ENCODE assay signal across 8 mouse cellular contexts in the genomic region with DNA sequence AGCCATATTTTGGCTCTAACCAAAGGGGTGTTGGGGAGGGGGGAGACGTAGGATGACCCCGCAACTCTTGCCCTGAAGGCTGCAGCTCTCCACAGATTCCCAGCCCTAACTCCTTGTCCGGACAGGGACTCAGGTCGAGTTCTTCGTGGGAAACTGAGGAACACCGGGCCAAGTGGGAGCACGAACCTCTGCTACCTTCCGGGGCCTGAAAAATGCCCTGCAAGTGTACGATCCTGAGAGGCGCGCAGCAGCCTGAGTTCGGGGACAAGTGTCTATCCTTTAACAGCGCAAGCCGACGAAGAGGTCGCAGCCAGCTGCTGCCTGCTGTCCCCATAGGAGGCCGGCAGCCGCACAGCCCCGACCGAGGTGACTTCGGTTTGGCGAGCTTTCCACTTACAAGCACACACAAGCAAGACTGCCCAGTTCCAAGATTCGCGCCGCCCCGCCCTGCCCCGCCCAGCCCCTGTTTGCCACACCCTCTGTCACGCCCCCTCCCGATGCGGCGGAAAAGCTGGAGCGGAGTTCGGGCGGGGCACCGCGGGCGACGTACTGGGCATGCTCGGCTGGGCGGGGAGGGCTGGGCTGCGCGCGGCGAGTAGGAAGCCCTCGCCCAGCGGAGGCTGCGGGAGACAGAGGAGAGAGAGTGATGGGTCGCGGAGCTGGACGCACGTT. TPM values are rescaled to one million over a fixed set of nuclear protein-coding genes. Genes with fewer than 3 reads are reported as not detected.
DNase-seq lines count a peak whose midpoint lies in the region; ATAC-seq lines count a peak whose summit lies in the region.

No protein-coding gene starts in this region.

- H3K27me3 ChIP-seq in hindbrain, embryonic 15.5 days, result no peaks in the 10 kb centered on the region

- H3K9me3 ChIP-seq in hindbrain, embryonic 15.5 days, result no peaks in the 10 kb centered on the region

- H3K27ac ChIP-seq in hindbrain, embryonic 15.5 days (replicated peaks), result peak overlapping the region; percentile 89

- peak; percentile 92 for ATAC-seq in hindbrain, embryonic 15.5 days (ENCODE audit: low FRiP score, low read depth)

- H3K36me3 ChIP-seq in hindbrain, embryonic 15.5 days, result no peaks in the 10 kb centered on the region

- H3K4me1 ChIP-seq in hindbrain, embryonic 15.5 days (replicated peaks), result peaks cover 37% of the 10 kb centered on the region

- peak overlapping the region; percentile 86 for H3K9ac ChIP-seq in hindbrain, embryonic 15.5 days

- peak overlapping the region; percentile 82 for H3K4me3 ChIP-seq in hindbrain, embryonic 15.5 days

- WGBS in hindbrain, embryonic 15.5 days, result under 1% methylated on average over 46 of the region's 51 CpGs

- H3K4me2 ChIP-seq in hindbrain, embryonic 15.5 days, result peak overlapping the region; percentile 90

- DNase-seq in WW6 (ENCODE audit: low read depth, low spot score), result peak; percentile 79
- DNase-seq in cerebellum, postnatal 36 days, result peak; percentile 89 to 94
- peak; percentile 93 to 94 for DNase-seq in frontal cortex, postnatal 36 days (ENCODE audit: low spot score in 2 of 2)
- DNase-seq in layer of hippocampus, postnatal 36 days, result peak; percentile 92 to 94
- peak; percentile 92 for DNase-seq in lung, postnatal 25 days (ENCODE audit: low spot score)
- DNase-seq in retina, adult 2 months (ENCODE audit: low read depth, low spot score), result peak; percentile 83
- peak; percentile 95 for DNase-seq in thymus, postnatal 25 days

RNA-seq across cellular contexts. Expression of gene B430305J03Rik, which starts 1.6 kb away (rescaled TPM):
- polyA plus RNA-seq in hindbrain, embryonic 15.5 days (2015; fragmentation: Nextera tagmentation; extraction: Ambion mirVana), result not detected in 2 replicates
- 1 to 10 TPM; 2.4 to 2.7 TPM for total RNA-seq in layer of hippocampus, postnatal 36 days (2021)

RNA-seq across cellular contexts. Expression of gene Rap2b, which starts 2.7 kb away (rescaled TPM):
- polyA plus RNA-seq in hindbrain, embryonic 15.5 days (2015; fragmentation: Nextera tagmentation; extraction: Ambion mirVana), result 10.7 and 11.9 TPM in 2 replicates
- 10 to 100 TPM; 41.9 to 42.0 TPM for total RNA-seq in layer of hippocampus, postnatal 36 days (2021)

Comparison
In these comparisons a context has a peak if more than half of its experiments do, and no peak if none do; other contexts are left out.
1. Peak in every context shown above with its lines: DNase-seq, ATAC-seq, H3K4me3 ChIP-seq and H3K27ac ChIP-seq.